Mouse (Mus musculus) heart, postnatal 0 days (tissue): ENCODE results near the gene Ints6l. TPM values are rescaled to one million over a fixed set of nuclear protein-coding genes. Genes with fewer than 3 reads are reported as not detected.
A peak's percentile ranks its signal among the peaks of the same experiment; 100 is the strongest.

Experiments used
- ATAC-seq: fragments of 200-750 bp; cut with Nextera tagmentation; 2 replicates; pipeline ENCODE4 v1.8.0; 2017; ENCODE audit warnings: low read depth, moderate number of reproducible peaks, moderate library complexity; ENCODE audit not compliant: insufficient read depth
- DNase-seq: peaks from one replicate; pipeline ENCODE4 v3.0.0-alpha.2; 2016; ENCODE audit warnings: low spot score
- H3K27ac ChIP-seq: fragments of 300-500 bp; sonication (generic); 2 replicates; pipeline ENCODE4 v1.5.1; 2014; ENCODE audit warnings: low read depth, mild to moderate bottlenecking
- H3K27me3 ChIP-seq: fragments of 300-500 bp; sonication (generic); 2 replicates; pipeline ENCODE4 v1.6.1; 2014; ENCODE audit warnings: low read length, mixed read lengths; ENCODE audit not compliant: control insufficient read depth, insufficient read depth
- H3K36me3 ChIP-seq: fragments of 300-500 bp; sonication (generic); replicated peaks from 2 replicates; pipeline ENCODE4 v1.6.1; 2014; ENCODE audit warnings: low read length, mixed read lengths; ENCODE audit not compliant: control insufficient read depth, insufficient read depth
- H3K4me1 ChIP-seq: fragments of 300-500 bp; sonication (generic); 2 replicates; pipeline ENCODE4 v1.6.1; 2014; ENCODE audit warnings: antibody characterized with exemption; ENCODE audit not compliant: control insufficient read depth, insufficient read depth
- H3K4me2 ChIP-seq: fragments of 300-500 bp; sonication (generic); 2 replicates; pipeline ENCODE4 v1.6.1; 2014; ENCODE audit warnings: low read depth, mild to moderate bottlenecking, low read length, moderate library complexity
- H3K4me3 ChIP-seq: fragments of 300-500 bp; sonication (generic); 2 replicates; pipeline ENCODE4 v1.5.1; 2014; ENCODE audit warnings: low read depth, low read length
- H3K9ac ChIP-seq: fragments of 300-500 bp; sonication (generic); replicated peaks from 2 replicates; pipeline ENCODE4 v1.6.1; 2014; ENCODE audit warnings: low read depth, low read length, mixed read lengths
- H3K9me3 ChIP-seq: fragments of 300-500 bp; sonication (generic); replicated peaks from 2 replicates; pipeline ENCODE4 v1.6.1; 2016; ENCODE audit warnings: low read length; ENCODE audit not compliant: control insufficient read depth
- CTCF ChIP-seq: IDR thresholded peaks from 2 replicates; pipeline ENCODE4 v1.5.1; 2016; ENCODE audit warnings: antibody characterized with exemption, control low read depth, low read depth
- EP300 ChIP-seq: IDR thresholded peaks from 2 replicates; pipeline ENCODE4 v1.6.1; 2016; ENCODE audit warnings: antibody characterized with exemption, low read depth
- WGBS: fragments of 180-500 bp; shearing (Covaris S2); extraction: QIAGEN DNeasy Blood & Tissue Kit; methylation state at CpG from one replicate; pipeline ENCODE4 v1.1.7; 2014; 5-methylcytosine and 5-hydroxymethylcytosine counted together
- polyA plus RNA-seq: library from polyadenylated mRNA; unstranded; fragments of >200 nt; fragmentation: Nextera tagmentation; extraction: Ambion mirVana; gene quantifications from 2 replicates; pipeline ENCODE4 v1.2.1, GENCODE M21; 2015
- total RNA-seq: library from RNA; depleted of rRNA; stranded (reverse); fragments of >200 nt; gene quantifications from 2 replicates; pipeline ENCODE4 v1.2.3, GENCODE M21; 2014; ENCODE audit warnings: low replicate concordance

Gene Ints6l
- total and polyA plus RNA-seq, 2 experiments from 2014 or later: 10.8 to 14.7 TPM

- no peak overlapping the region for H3K4me3 ChIP-seq
- TF ChIP-seq CTCF (no peak), EP300 (no peak)
- DNase-seq (no peak), ATAC-seq (no peak)
- no peaks in the 10 kb centered on the region for H3K4me1 ChIP-seq
- no peak overlapping the region for H3K9ac ChIP-seq
- no peaks in the 10 kb centered on the region for H3K27me3 ChIP-seq
- no peaks in the 10 kb centered on the region for H3K36me3 ChIP-seq
- H3K9me3 ChIP-seq: no peaks in the 10 kb centered on the region
- 34% methylated on average over 7 of the region's 7 CpGs for WGBS
- no peak overlapping the region for H3K4me2 ChIP-seq
- no peak overlapping the region for H3K27ac ChIP-seq
Measured at GRCm38 (mm10) chrX:56435758-56436283, 18.8 kb upstream of the Ints6l start.

GRCm38 (mm10) chrX:56446487-56447428 is 7.9 kb upstream of the Ints6l start:
- DNase-seq (no peak), ATAC-seq (peak; percentile 68; the same call in 1 of the 2 replicates)
- TF ChIP-seq EP300 (no peak), CTCF (no peak)
- no peaks in the 10 kb centered on the region for H3K9me3 ChIP-seq
- no peak overlapping the region for H3K4me2 ChIP-seq
- H3K9ac ChIP-seq: no peak overlapping the region
- no peaks in the 10 kb centered on the region for H3K36me3 ChIP-seq
- 0 out of 2 replicates have a peak, but pooled peaks cover 3% of the 10 kb centered on the region for H3K4me1 ChIP-seq
- H3K27ac ChIP-seq: peak overlapping the region; percentile 71
- 43% methylated on average over 11 of the region's 11 CpGs for WGBS
- no peaks in the 10 kb centered on the region for H3K27me3 ChIP-seq
- no peak overlapping the region for H3K4me3 ChIP-seq

- ATAC-seq (no peak), DNase-seq (no peak)
- no peaks in the 10 kb centered on the region for H3K9me3 ChIP-seq
- no peaks in the 10 kb centered on the region for H3K27me3 ChIP-seq
- TF ChIP-seq EP300: no peak
- TF ChIP-seq CTCF: no peak
- peak within 1 kb of the TSS; percentile 71 for H3K27ac ChIP-seq
- H3K36me3 ChIP-seq: no peaks in the 10 kb centered on the region
- H3K4me3 ChIP-seq: no peak within 1 kb of the TSS
- H3K4me2 ChIP-seq: no peak within 1 kb of the TSS
- 56% methylated on average over 4 of the region's 4 CpGs for WGBS
- H3K4me1 ChIP-seq: 0 out of 2 replicates have a peak, but pooled peaks cover 3% of the 10 kb centered on the region
- H3K9ac ChIP-seq: no peak within 1 kb of the TSS
Measured at GRCm38 (mm10) chrX:56447524-56448015, 7.1 kb upstream of the Ints6l start, which contains the start of gene Gm2174. TSS of gene Gm2174 (plus strand) at chrX:56447965.

- DNase-seq: peak; percentile 88
- Histone ChIP-seq H3K36me3 (no peaks in the 10 kb centered on the region), H3K9me3 (no peaks in the 10 kb centered on the region), H3K4me2 (peak overlapping the region; percentile 75), H3K27ac (peak overlapping the region; percentile 94), H3K4me3 (peak overlapping the region; percentile 63), H3K4me1 (no peaks in the 10 kb centered on the region), H3K9ac (peak overlapping the region; percentile 69), H3K27me3 (no peaks in the 10 kb centered on the region)
- WGBS: 14% methylated on average over 53 of the region's 65 CpGs
- peak; percentile 95 for ATAC-seq
- TF ChIP-seq CTCF (peak; percentile 42), EP300 (no peak)
Measured at GRCm38 (mm10) chrX:56455372-56456246, 952 bp downstream of the Ints6l start.

- TF ChIP-seq EP300 (no peak), CTCF (no peak)
- Histone ChIP-seq H3K9ac (0 out of 2 replicates have a peak overlapping the region, but pooled peaks have one; percentile 28), H3K4me2 (peak overlapping the region; percentile 75), H3K27ac (peak overlapping the region; percentile 94), H3K27me3 (no peaks in the 10 kb centered on the region), H3K4me1 (no peaks in the 10 kb centered on the region), H3K9me3 (no peaks in the 10 kb centered on the region), H3K4me3 (peak overlapping the region; percentile 63), H3K36me3 (no peaks in the 10 kb centered on the region)
- no peak for ATAC-seq
- no peak for DNase-seq
- 18% methylated on average over 8 of the region's 8 CpGs for WGBS
Measured at GRCm38 (mm10) chrX:56456379-56456778, 1.7 kb downstream of the Ints6l start.
